Mouse (Mus musculus): ENCODE data around the gene Slc22a16. TPM values are rescaled to one million over a fixed set of nuclear protein-coding genes. Genes with fewer than 3 reads are reported as not detected.

The Slc22a16 gene
- polyA plus RNA-seq, 1 experiment from 2014 or later, result not detected

DNA sequence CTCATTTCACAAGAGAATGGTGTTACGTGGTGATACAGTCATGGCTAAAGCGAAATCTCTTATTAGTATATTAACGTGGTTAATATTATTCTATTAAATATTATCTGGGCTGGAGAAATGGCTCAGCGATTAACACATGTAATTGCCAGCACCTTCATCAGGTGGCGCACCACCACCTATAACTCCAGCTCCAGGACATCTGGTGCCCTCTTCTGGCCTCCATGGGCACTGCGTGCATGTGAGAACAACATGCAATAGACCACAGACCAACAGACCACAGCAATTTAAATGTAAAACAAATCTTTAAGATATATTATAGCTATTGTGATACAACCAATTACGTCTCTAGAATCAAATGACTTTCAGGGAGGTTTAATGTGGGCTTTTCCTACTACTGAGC is 59.0 kb downstream of the Slc22a16 start:
- Histone ChIP-seq H3K27ac (no peak overlapping the region), H3K9me3 (no peaks in the 10 kb centered on the region), H3K9ac (no peak overlapping the region), H3K27me3 (replicated peaks) (no peaks in the 10 kb centered on the region), H3K36me3 (no peaks in the 10 kb centered on the region), H3K4me3 (replicated peaks) (no peak overlapping the region), H3K4me2 (replicated peaks) (no peak overlapping the region), H3K4me1 (replicated peaks) (no peaks in the 10 kb centered on the region)
- WGBS, result 73% methylated on average over 7 of the region's 7 CpGs
- ATAC-seq, result no peak

- 32% methylated on average over 8 of the region's 8 CpGs for WGBS
- Histone ChIP-seq H3K9ac (no peak within 1 kb of the TSS), H3K27me3 (replicated peaks) (no peaks in the 10 kb centered on the region), H3K4me2 (replicated peaks) (peak within 1 kb of the TSS; percentile 19; the same call in 1 of the 2 replicates), H3K36me3 (no peaks in the 10 kb centered on the region), H3K27ac (0 out of 2 replicates have a peak within 1 kb of the TSS, but pooled peaks have one; percentile 17), H3K4me3 (replicated peaks) (no peak within 1 kb of the TSS), H3K9me3 (no peaks in the 10 kb centered on the region), H3K4me1 (replicated peaks) (no peaks in the 10 kb centered on the region)
- ATAC-seq, result peak; percentile 49; the same call in 1 of the 2 replicates
Measured at GRCm38 (mm10) chr10:40629656-40630311, 59.6 kb downstream of the Slc22a16 start, which contains the start of gene Ddo. Ddo (plus strand) TSS chr10:40630011.

DNA sequence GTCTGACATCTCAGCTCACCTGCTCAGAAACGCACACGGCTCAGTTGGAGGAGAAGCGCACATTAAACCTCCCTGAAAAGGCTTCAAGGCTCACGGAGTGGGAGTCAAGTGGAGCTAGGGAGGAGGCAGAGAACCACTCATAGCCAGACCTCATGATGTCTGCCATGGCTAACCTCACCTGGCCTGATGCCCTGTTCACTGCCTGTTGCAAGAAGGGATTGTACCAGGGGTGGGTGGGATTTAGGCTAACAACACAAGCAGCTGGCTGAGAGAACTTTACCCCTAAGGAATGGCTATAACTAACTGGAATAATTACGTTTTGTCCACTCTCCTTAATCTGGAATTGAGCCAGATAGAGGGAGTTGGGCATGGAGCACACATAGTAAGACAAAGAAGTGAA is 60.3 kb downstream of the Slc22a16 start:
- H3K27ac ChIP-seq, result 0 out of 2 replicates have a peak overlapping the region, but pooled peaks have one; percentile 17
- ATAC-seq, result no peak
- no peaks in the 10 kb centered on the region for H3K9me3 ChIP-seq
- no peak overlapping the region for H3K4me3 ChIP-seq (replicated peaks)
- WGBS, result 66% methylated on average over 5 of the region's 5 CpGs
- no peak overlapping the region for H3K9ac ChIP-seq
- no peaks in the 10 kb centered on the region for H3K4me1 ChIP-seq (replicated peaks)
- no peak overlapping the region for H3K4me2 ChIP-seq (replicated peaks)
- no peaks in the 10 kb centered on the region for H3K27me3 ChIP-seq (replicated peaks)
- H3K36me3 ChIP-seq, result no peaks in the 10 kb centered on the region

DNA sequence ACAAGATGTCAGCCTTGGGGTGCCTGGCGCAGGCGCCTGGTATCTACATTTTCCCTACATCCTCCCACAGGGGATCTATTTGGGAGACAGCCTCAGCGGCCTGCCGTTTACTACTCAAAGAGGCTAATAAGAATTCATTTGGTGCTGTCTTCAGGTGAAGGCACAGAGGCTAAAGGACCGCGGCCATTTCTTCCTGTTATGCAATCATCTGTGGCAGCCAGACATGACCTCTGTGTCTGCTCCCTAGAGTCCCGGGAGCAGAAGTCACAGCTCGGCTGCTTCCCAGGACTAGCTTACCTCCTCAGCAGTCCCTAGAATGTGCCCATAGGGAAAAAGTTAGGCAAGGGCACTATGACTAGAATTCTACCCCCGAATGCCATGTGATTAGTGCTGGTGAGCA is 60.8 kb downstream of the Slc22a16 start:
- H3K36me3 ChIP-seq, result no peaks in the 10 kb centered on the region
- H3K9me3 ChIP-seq, result no peaks in the 10 kb centered on the region
- no peak overlapping the region for H3K27ac ChIP-seq
- H3K27me3 ChIP-seq (replicated peaks), result no peaks in the 10 kb centered on the region
- H3K4me1 ChIP-seq (replicated peaks), result no peaks in the 10 kb centered on the region
- H3K4me2 ChIP-seq (replicated peaks), result no peak overlapping the region
- 64% methylated on average over 9 of the region's 9 CpGs for WGBS
- ATAC-seq, result no peak
- H3K4me3 ChIP-seq (replicated peaks), result no peak overlapping the region
- no peak overlapping the region for H3K9ac ChIP-seq

DNA sequence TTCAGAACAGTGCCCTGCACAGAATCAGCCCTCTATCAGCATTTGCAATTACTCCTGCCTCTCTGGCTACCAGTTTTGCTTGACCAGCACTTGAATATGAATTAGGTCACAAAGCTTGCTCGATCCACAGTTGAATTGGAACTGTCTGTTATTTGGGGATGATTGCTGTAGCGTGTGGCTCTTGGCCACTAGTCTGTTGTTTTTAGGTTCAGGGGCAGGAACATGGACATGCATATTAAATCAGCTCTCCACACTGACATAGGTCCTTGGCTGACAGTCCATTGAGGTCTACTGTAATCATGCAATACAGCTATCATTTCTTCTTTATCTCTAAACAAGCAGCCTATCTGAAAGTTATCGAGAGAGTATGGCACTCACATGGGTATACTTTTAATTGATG is 62.0 kb downstream of the Slc22a16 start:
- H3K4me1 ChIP-seq (replicated peaks), result no peaks in the 10 kb centered on the region
- 89% methylated on average over 3 of the region's 3 CpGs for WGBS
- ATAC-seq, result no peak

DNA sequence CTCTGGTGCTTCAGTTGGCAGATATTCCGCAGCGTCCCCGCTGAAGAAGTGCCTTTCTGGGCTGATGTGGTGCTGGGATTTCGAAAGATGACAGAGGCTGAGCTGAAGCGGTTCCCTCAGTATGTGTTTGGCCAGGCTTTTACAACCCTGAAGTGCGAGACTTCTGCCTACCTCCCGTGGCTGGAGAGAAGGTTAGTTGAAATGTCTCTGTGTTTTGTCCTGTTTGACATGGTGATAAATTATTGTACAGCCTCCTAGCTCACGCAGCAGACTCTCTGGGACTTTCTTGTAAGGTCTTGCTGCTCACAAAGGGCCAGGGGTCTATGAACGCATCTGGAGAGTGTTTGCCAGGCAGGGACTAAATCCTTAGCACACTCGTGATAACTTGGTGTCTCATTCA is 67.2 kb downstream of the Slc22a16 start:
- 17% methylated on average over 10 of the region's 10 CpGs for WGBS
- no peak for ATAC-seq
- no peak overlapping the region for H3K9ac ChIP-seq
- no peak overlapping the region for H3K4me3 ChIP-seq (replicated peaks)
- H3K4me2 ChIP-seq (replicated peaks), result 0 out of 2 replicates have a peak overlapping the region, but pooled peaks have one; percentile 5
- peak overlapping the region; percentile 13; the same call in 1 of the 2 replicates for H3K27ac ChIP-seq
- no peaks in the 10 kb centered on the region for H3K27me3 ChIP-seq (replicated peaks)
- H3K9me3 ChIP-seq, result no peaks in the 10 kb centered on the region
- H3K4me1 ChIP-seq (replicated peaks), result 0 out of 2 replicates have a peak, but pooled peaks cover 5% of the 10 kb centered on the region
- no peaks in the 10 kb centered on the region for H3K36me3 ChIP-seq

More for the DNA sequence above, 62.0 kb downstream of the Slc22a16 start:
- Histone ChIP-seq H3K4me3 (replicated peaks) (no peak overlapping the region), H3K9me3 (no peaks in the 10 kb centered on the region), H3K36me3 (no peaks in the 10 kb centered on the region), H3K27ac (no peak overlapping the region), H3K4me2 (replicated peaks) (no peak overlapping the region), H3K27me3 (replicated peaks) (no peaks in the 10 kb centered on the region), H3K9ac (no peak overlapping the region)

GRCm38 (mm10) chr10:40638276-40638675 is 68.1 kb downstream of the Slc22a16 start:
- 62% methylated on average over 7 of the region's 7 CpGs for WGBS
- Histone ChIP-seq H3K9ac (no peak overlapping the region), H3K36me3 (no peaks in the 10 kb centered on the region), H3K4me3 (replicated peaks) (no peak overlapping the region), H3K27me3 (replicated peaks) (no peaks in the 10 kb centered on the region), H3K27ac (no peak overlapping the region; the same call in 1 of the 2 replicates), H3K4me1 (replicated peaks) (0 out of 2 replicates have a peak, but pooled peaks cover 5% of the 10 kb centered on the region), H3K9me3 (no peaks in the 10 kb centered on the region), H3K4me2 (replicated peaks) (no peak overlapping the region)
- no peak for ATAC-seq

- Histone ChIP-seq H3K9ac (no peak overlapping the region), H3K9me3 (no peaks in the 10 kb centered on the region), H3K4me3 (replicated peaks) (no peak overlapping the region), H3K27me3 (replicated peaks) (no peaks in the 10 kb centered on the region), H3K36me3 (no peaks in the 10 kb centered on the region), H3K4me2 (replicated peaks) (no peak overlapping the region), H3K4me1 (replicated peaks) (0 out of 2 replicates have a peak, but pooled peaks cover 8% of the 10 kb centered on the region), H3K27ac (no peak overlapping the region)
- no peak for ATAC-seq
- WGBS, result 58% methylated on average over 26 of the region's 26 CpGs
Measured at GRCm38 (mm10) chr10:40638823-40639819, 69.0 kb downstream of the Slc22a16 start.

GRCm38 (mm10) chr10:40640406-40640805 is 70.3 kb downstream of the Slc22a16 start:
- H3K27ac ChIP-seq, result no peak overlapping the region
- no peak overlapping the region for H3K4me3 ChIP-seq (replicated peaks)
- H3K9me3 ChIP-seq, result no peaks in the 10 kb centered on the region
- no peak for ATAC-seq
- H3K9ac ChIP-seq, result no peak overlapping the region
- WGBS, result 85% methylated on average over 4 of the region's 4 CpGs
- 0 out of 2 replicates have a peak, but pooled peaks cover 8% of the 10 kb centered on the region for H3K4me1 ChIP-seq (replicated peaks)
- no peaks in the 10 kb centered on the region for H3K36me3 ChIP-seq
- no peak overlapping the region for H3K4me2 ChIP-seq (replicated peaks)
- H3K27me3 ChIP-seq (replicated peaks), result no peaks in the 10 kb centered on the region

DNA sequence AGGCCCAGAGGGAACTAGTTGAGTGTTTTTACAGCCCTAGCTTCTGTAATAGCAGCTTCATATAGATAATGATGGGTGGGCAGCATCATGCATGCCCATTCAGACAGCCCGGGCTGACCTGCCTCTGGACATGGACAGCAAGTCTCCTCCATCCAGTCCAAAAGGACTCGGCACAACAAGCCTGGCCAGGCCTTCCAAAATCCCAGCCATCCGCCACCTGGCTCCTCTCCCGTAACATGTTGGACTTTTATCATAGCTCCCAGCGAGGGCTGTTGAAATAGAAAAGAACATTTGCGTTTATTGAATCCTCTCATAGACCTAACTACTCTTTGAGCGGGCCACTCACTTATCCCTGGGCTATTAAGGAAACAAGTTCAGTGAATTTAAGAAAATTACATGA is 71.8 kb downstream of the Slc22a16 start:
- Histone ChIP-seq H3K4me3 (replicated peaks) (no peak overlapping the region), H3K36me3 (no peaks in the 10 kb centered on the region), H3K4me1 (replicated peaks) (0 out of 2 replicates have a peak, but pooled peaks cover 8% of the 10 kb centered on the region), H3K9me3 (no peaks in the 10 kb centered on the region), H3K9ac (no peak overlapping the region), H3K27ac (no peak overlapping the region), H3K4me2 (replicated peaks) (no peak overlapping the region), H3K27me3 (replicated peaks) (no peaks in the 10 kb centered on the region)
- no peak for ATAC-seq
- WGBS, result 85% methylated on average over 7 of the region's 7 CpGs

DNA sequence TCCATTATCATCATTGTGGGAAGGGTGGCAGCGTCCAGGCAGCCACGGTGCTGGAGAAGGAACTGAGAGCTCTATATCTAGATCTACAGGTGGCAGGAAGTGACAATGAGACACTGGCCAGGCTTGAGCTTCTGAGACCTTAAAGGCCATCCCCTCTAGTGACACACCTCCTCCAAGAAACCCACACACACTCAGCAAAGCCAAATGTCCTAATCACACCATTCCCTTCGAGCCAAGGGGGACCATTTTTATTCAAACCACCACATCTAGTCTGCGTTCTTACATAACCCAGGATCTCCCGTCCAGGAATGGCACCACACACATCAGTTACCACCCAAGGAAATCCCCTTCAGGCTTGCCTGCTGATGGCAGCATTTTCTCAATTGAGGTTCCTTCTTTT is 73.0 kb downstream of the Slc22a16 start:
- Histone ChIP-seq H3K27ac (no peak overlapping the region), H3K9me3 (no peaks in the 10 kb centered on the region), H3K36me3 (no peaks in the 10 kb centered on the region), H3K4me1 (replicated peaks) (0 out of 2 replicates have a peak, but pooled peaks cover 8% of the 10 kb centered on the region), H3K9ac (no peak overlapping the region), H3K27me3 (replicated peaks) (no peaks in the 10 kb centered on the region), H3K4me3 (replicated peaks) (no peak overlapping the region), H3K4me2 (replicated peaks) (no peak overlapping the region)
- no peak for ATAC-seq
- 85% methylated on average over 5 of the region's 5 CpGs for WGBS

DNA sequence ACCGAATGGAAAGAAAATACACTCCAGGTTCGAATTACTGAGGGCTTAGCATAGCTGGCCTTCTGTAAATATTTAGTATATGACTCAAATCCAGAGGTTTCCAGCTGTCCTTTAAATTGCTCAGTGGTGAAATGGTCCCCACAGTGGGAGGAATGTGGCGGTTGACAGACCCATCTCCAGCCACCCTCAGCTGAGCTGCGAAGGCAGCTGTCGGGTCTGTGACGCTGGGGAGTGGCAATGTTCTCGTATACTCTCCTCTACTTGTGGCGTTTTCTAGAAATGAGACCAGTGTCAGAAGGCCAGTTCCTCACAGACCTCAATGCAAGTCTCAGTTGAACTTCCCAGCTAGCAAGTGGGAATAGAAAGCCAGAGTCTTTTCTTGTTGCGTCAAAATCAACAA is 74.3 kb downstream of the Slc22a16 start:
- Histone ChIP-seq H3K27ac (no peak overlapping the region), H3K4me3 (replicated peaks) (no peak overlapping the region), H3K9ac (no peak overlapping the region), H3K27me3 (replicated peaks) (no peaks in the 10 kb centered on the region), H3K4me2 (replicated peaks) (no peak overlapping the region), H3K9me3 (no peaks in the 10 kb centered on the region), H3K4me1 (replicated peaks) (0 out of 2 replicates have a peak, but pooled peaks cover 3% of the 10 kb centered on the region), H3K36me3 (no peaks in the 10 kb centered on the region)
- ATAC-seq, result no peak
- WGBS, result 41% methylated on average over 9 of the region's 9 CpGs

Data from intestine, embryonic 15.5 days (tissue).